Mouse (Mus musculus): ENCODE data around the gene Sap18b. TPM values are rescaled to one million over a fixed set of nuclear protein-coding genes. Genes with fewer than 3 reads are reported as not detected.

The Sap18b gene
- polyA plus RNA-seq, 1 experiment = 157 TPM

GRCm38 (mm10) chr8:95805482-95805881, 19.7 kb upstream of the Sap18b start:
- peak overlapping the region; percentile 56 for H3K4me3 ChIP-seq
- peaks cover 5% of the 10 kb centered on the region for H3K36me3 ChIP-seq (ENCODE audit: control insufficient read depth, insufficient read depth)
- no peaks in the 10 kb centered on the region for H3K27me3 ChIP-seq (ENCODE audit: control insufficient read depth, insufficient read depth, insufficient read length)
- H3K4me2 ChIP-seq (ENCODE audit: low read depth) = peak overlapping the region; percentile 98
- H3K79me2 ChIP-seq (ENCODE audit: control insufficient read depth, insufficient read depth) = peaks cover 68% of the 10 kb centered on the region
- TF ChIP-seq USF1 (IDR thresholded peaks at IDR 0.05; ENCODE audit: low read depth) = no peak
- no peak for TF ChIP-seq TCF12 (IDR thresholded peaks at IDR 0.05; ENCODE audit: insufficient read depth, poor library complexity, severe bottlenecking)
- no peak for TF ChIP-seq MYOD1 (IDR thresholded peaks at IDR 0.05; ENCODE audit: control insufficient read depth in 1 of 3, insufficient read length in 2 of 3, low read depth in 2 of 3)
- no peak for TF ChIP-seq POLR2AphosphoS2 (IDR thresholded peaks at IDR 0.05; ENCODE audit: insufficient read length, low read depth)
- no peak for TF ChIP-seq SRF (IDR thresholded peaks at IDR 0.05; ENCODE audit: control insufficient read depth, insufficient read length, low read depth)
- no peak for TF ChIP-seq CEBPB (IDR thresholded peaks at IDR 0.05; ENCODE audit: insufficient read depth, poor library complexity, severe bottlenecking)
- TF ChIP-seq E2F4 (IDR thresholded peaks at IDR 0.05; ENCODE audit: insufficient read depth) = no peak
- TF ChIP-seq TCF3 (IDR thresholded peaks at IDR 0.05; ENCODE audit: insufficient read length, low read depth) = no peak
- no peak for TF ChIP-seq MAX (IDR thresholded peaks at IDR 0.05; ENCODE audit: low read depth)
- no peak overlapping the region for H3ac ChIP-seq (ENCODE audit: control insufficient read depth, insufficient read length)

- Histone ChIP-seq H3K36me3 (ENCODE audit: control insufficient read depth, insufficient read depth) (peaks cover 5% of the 10 kb centered on the region), H3ac (ENCODE audit: control insufficient read depth, insufficient read length) (peak overlapping the region; percentile 91), H3K4me2 (ENCODE audit: low read depth) (peak overlapping the region; percentile 98), H3K79me2 (ENCODE audit: control insufficient read depth, insufficient read depth) (peaks cover 56% of the 10 kb centered on the region), H3K27me3 (ENCODE audit: control insufficient read depth, insufficient read depth, insufficient read length) (no peaks in the 10 kb centered on the region), H3K4me3 (peak overlapping the region; percentile 56)
- TF ChIP-seq MYOD1 (IDR thresholded peaks at IDR 0.05; ENCODE audit: control insufficient read depth in 1 of 3, insufficient read length in 2 of 3, low read depth in 2 of 3) = no peak
- no peak for TF ChIP-seq MYOG (IDR thresholded peaks at IDR 0.05; ENCODE audit: control insufficient read depth in 1 of 3, insufficient read depth in 1 of 3, insufficient read length in 2 of 3, low read depth in 2 of 3)
- no peak for TF ChIP-seq SRF (IDR thresholded peaks at IDR 0.05; ENCODE audit: control insufficient read depth, insufficient read length, low read depth)
- no peak for TF ChIP-seq TCF3 (IDR thresholded peaks at IDR 0.05; ENCODE audit: insufficient read length, low read depth)
- no peak for TF ChIP-seq USF1 (IDR thresholded peaks at IDR 0.05; ENCODE audit: low read depth)
- no peak for TF ChIP-seq CEBPB (IDR thresholded peaks at IDR 0.05; ENCODE audit: insufficient read depth, poor library complexity, severe bottlenecking)
- no peak for TF ChIP-seq MAX (IDR thresholded peaks at IDR 0.05; ENCODE audit: low read depth)
- no peak for TF ChIP-seq REST (IDR thresholded peaks at IDR 0.05; ENCODE audit: insufficient read depth, insufficient read length)
Measured at GRCm38 (mm10) chr8:95806461-95807191, 18.5 kb upstream of the Sap18b start.

- TF ChIP-seq E2F4 (IDR thresholded peaks at IDR 0.05; ENCODE audit: insufficient read depth) (peak; percentile 46), MYOD1 (IDR thresholded peaks at IDR 0.05; ENCODE audit: control insufficient read depth in 1 of 3, insufficient read length in 2 of 3, low read depth in 2 of 3) (no peak), POLR2A (IDR thresholded peaks at IDR 0.05; ENCODE audit: insufficient read length, low read depth) (peak; percentile 57)
- Histone ChIP-seq H3ac (ENCODE audit: control insufficient read depth, insufficient read length) (peak within 1 kb of the TSS; percentile 91), H3K4me2 (ENCODE audit: low read depth) (peak within 1 kb of the TSS; percentile 98), H3K4me3 (peak within 1 kb of the TSS; percentile 56), H3K79me2 (ENCODE audit: control insufficient read depth, insufficient read depth) (peaks cover 49% of the 10 kb centered on the region), H3K36me3 (ENCODE audit: control insufficient read depth, insufficient read depth) (peaks cover 5% of the 10 kb centered on the region), H3K27me3 (ENCODE audit: control insufficient read depth, insufficient read depth, insufficient read length) (no peaks in the 10 kb centered on the region)
Measured at GRCm38 (mm10) chr8:95807331-95807843, 17.8 kb upstream of the Sap18b start, which contains the start of gene Cnot1. TSS of gene Cnot1 (minus strand) at chr8:95807464.

- Histone ChIP-seq H3K27me3 (ENCODE audit: control insufficient read depth, insufficient read depth, insufficient read length) (no peaks in the 10 kb centered on the region), H3K79me2 (ENCODE audit: control insufficient read depth, insufficient read depth) (peaks cover 44% of the 10 kb centered on the region), H3K36me3 (ENCODE audit: control insufficient read depth, insufficient read depth) (peaks cover 5% of the 10 kb centered on the region), H3K4me2 (ENCODE audit: low read depth) (peak overlapping the region; percentile 71), H3K4me3 (peak overlapping the region; percentile 56), H3ac (ENCODE audit: control insufficient read depth, insufficient read length) (peak overlapping the region; percentile 91)
- TF ChIP-seq POLR2AphosphoS2 (IDR thresholded peaks at IDR 0.05; ENCODE audit: insufficient read length, low read depth) = peak; percentile 70
- TF ChIP-seq E2F4 (IDR thresholded peaks at IDR 0.05; ENCODE audit: insufficient read depth) = no peak
- peak; percentile 75 for TF ChIP-seq USF1 (IDR thresholded peaks at IDR 0.05; ENCODE audit: low read depth)
- TF ChIP-seq MAX (IDR thresholded peaks at IDR 0.05; ENCODE audit: low read depth) = no peak
- no peak for TF ChIP-seq REST (IDR thresholded peaks at IDR 0.05; ENCODE audit: insufficient read depth, insufficient read length)
- no peak for TF ChIP-seq MYOD1 (IDR thresholded peaks at IDR 0.05; ENCODE audit: control insufficient read depth in 1 of 3, insufficient read length in 2 of 3, low read depth in 2 of 3)
- peak; percentile 49 for TF ChIP-seq POLR2A (IDR thresholded peaks at IDR 0.05; ENCODE audit: insufficient read length, low read depth)
- no peak for TF ChIP-seq TCF3 (IDR thresholded peaks at IDR 0.05; ENCODE audit: insufficient read length, low read depth)
- peak; percentile 87 for TF ChIP-seq SRF (IDR thresholded peaks at IDR 0.05; ENCODE audit: control insufficient read depth, insufficient read length, low read depth)
Measured at GRCm38 (mm10) chr8:95807861-95808260, 17.3 kb upstream of the Sap18b start.

GRCm38 (mm10) chr8:95808631-95809030, 16.5 kb upstream of the Sap18b start:
- Histone ChIP-seq H3K4me2 (ENCODE audit: low read depth) (peak overlapping the region; percentile 71), H3ac (ENCODE audit: control insufficient read depth, insufficient read length) (no peak overlapping the region), H3K79me2 (ENCODE audit: control insufficient read depth, insufficient read depth) (peaks cover 36% of the 10 kb centered on the region), H3K4me3 (no peak overlapping the region), H3K36me3 (ENCODE audit: control insufficient read depth, insufficient read depth) (peaks cover 5% of the 10 kb centered on the region), H3K27me3 (ENCODE audit: control insufficient read depth, insufficient read depth, insufficient read length) (no peaks in the 10 kb centered on the region)
- TF ChIP-seq MAX (IDR thresholded peaks at IDR 0.05; ENCODE audit: low read depth) = no peak
- TF ChIP-seq POLR2AphosphoS2 (IDR thresholded peaks at IDR 0.05; ENCODE audit: insufficient read length, low read depth) = no peak
- no peak for TF ChIP-seq USF1 (IDR thresholded peaks at IDR 0.05; ENCODE audit: low read depth)
- TF ChIP-seq TCF3 (IDR thresholded peaks at IDR 0.05; ENCODE audit: insufficient read length, low read depth) = no peak
- TF ChIP-seq POLR2A (IDR thresholded peaks at IDR 0.05; ENCODE audit: insufficient read length, low read depth) = no peak
- TF ChIP-seq TCF12 (IDR thresholded peaks at IDR 0.05; ENCODE audit: insufficient read depth, poor library complexity, severe bottlenecking) = no peak
- TF ChIP-seq SRF (IDR thresholded peaks at IDR 0.05; ENCODE audit: control insufficient read depth, insufficient read length, low read depth) = no peak
- TF ChIP-seq REST (IDR thresholded peaks at IDR 0.05; ENCODE audit: insufficient read depth, insufficient read length) = no peak
- no peak for TF ChIP-seq MYOD1 (IDR thresholded peaks at IDR 0.05; ENCODE audit: control insufficient read depth in 1 of 3, insufficient read length in 2 of 3, low read depth in 2 of 3)
- no peak for TF ChIP-seq MYOG (IDR thresholded peaks at IDR 0.05; ENCODE audit: control insufficient read depth in 1 of 3, insufficient read depth in 1 of 3, insufficient read length in 2 of 3, low read depth in 2 of 3)
- TF ChIP-seq E2F4 (IDR thresholded peaks at IDR 0.05; ENCODE audit: insufficient read depth) = no peak
